Comparison of ENCODE assay signal across 8 mouse cellular contexts in the genomic region with DNA sequence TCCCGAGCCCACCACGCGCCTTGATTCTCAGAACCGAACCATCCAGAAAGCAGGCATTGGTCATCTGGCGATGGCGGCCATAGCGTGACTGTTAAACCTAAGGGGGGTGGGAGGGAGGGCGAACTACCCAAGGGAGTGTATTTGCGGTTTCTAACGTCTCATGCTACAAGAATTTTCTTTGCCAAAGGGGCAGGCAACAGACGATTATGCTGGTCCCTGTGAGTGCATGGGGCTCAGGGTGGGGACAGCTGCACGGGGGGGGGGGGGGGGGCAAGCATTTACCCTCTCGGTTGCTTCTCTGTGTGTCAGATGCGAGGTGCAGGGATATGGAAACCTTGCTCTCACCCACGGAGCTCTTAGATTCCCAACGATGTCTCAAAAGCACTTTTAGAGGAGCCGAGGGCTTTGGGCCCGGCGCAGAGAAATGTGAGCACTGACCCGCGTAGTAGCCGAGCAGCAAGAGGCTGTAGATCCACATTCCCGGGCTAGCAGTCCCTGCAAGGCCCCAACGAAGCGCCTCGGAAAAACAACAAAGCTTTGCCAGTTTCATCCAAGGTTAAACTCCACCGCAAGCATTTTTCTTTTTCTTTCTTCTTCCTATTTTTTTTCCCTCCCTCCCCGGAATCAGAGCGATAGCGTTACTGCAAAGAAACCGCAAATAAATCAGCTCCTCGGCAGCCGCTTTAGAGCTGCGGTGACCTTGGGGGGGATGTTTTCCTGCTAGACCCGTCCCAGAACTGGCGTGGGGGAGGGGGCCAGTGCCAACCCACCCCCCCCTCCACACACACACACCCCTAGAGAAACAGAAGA. TPM values are rescaled to one million over a fixed set of nuclear protein-coding genes. Genes with fewer than 3 reads are reported as not detected.
A peak's percentile ranks its signal among the peaks of the same experiment; 100 is the strongest.
DNase-seq lines count a peak whose midpoint lies in the region; ATAC-seq and TF ChIP-seq lines count a peak whose summit lies in the region.

No protein-coding gene starts in this region.

- no peaks in the 10 kb centered on the region for H3K27me3 ChIP-seq in embryonic facial prominence, embryonic 12.5 days
- no peaks in the 10 kb centered on the region for H3K27me3 ChIP-seq in heart, embryonic 15.5 days
- H3K27me3 ChIP-seq in small intestine, adult 2 months (ENCODE audit: control insufficient read depth, insufficient read depth, low read length): no peaks in the 10 kb centered on the region

- H3K4me3 ChIP-seq in embryonic facial prominence, embryonic 12.5 days: peak overlapping the region; percentile 97
- H3K4me3 ChIP-seq in heart, embryonic 15.5 days: peak overlapping the region; percentile 95
- H3K4me3 ChIP-seq in small intestine, adult 2 months (ENCODE audit: low read depth, low read length): peak overlapping the region; percentile 85

- H3K4me1 ChIP-seq in embryonic facial prominence, embryonic 12.5 days: peaks cover 34% of the 10 kb centered on the region
- H3K4me1 ChIP-seq in heart, embryonic 15.5 days (replicated peaks): peaks cover 27% of the 10 kb centered on the region
- peaks cover 12% of the 10 kb centered on the region for H3K4me1 ChIP-seq in small intestine, adult 2 months (ENCODE audit: control insufficient read depth, insufficient read depth, insufficient read length, low read length)

- ATAC-seq in embryonic facial prominence, embryonic 12.5 days (ENCODE audit: insufficient number of reproducible peaks, insufficient read depth, low FRiP score, low TSS enrichment): no peak
- no peak for ATAC-seq in heart, embryonic 15.5 days (replicated peaks; ENCODE audit: insufficient number of reproducible peaks, insufficient read depth, low FRiP score, low read depth)

- TF ChIP-seq POLR2A in small intestine, adult 2 months (IDR thresholded peaks at IDR 0.05; ENCODE audit: low read depth, low read length): no peak

- DNase-seq in 416B (ENCODE audit: low read depth): peak; percentile 92
- peak; percentile 86 for DNase-seq in adrenal gland, adult 2 months
- peak; percentile 75 for DNase-seq in kidney, postnatal 14 days
- DNase-seq in lung, postnatal 25 days (ENCODE audit: low spot score): peak; percentile 17
- no peak for DNase-seq in thymus, postnatal 0 days (ENCODE audit: low spot score)

- H3K36me3 ChIP-seq in embryonic facial prominence, embryonic 12.5 days: no peaks in the 10 kb centered on the region
- H3K36me3 ChIP-seq in heart, embryonic 15.5 days: no peaks in the 10 kb centered on the region
- no peaks in the 10 kb centered on the region for H3K36me3 ChIP-seq in small intestine, adult 2 months (ENCODE audit: control insufficient read depth, insufficient read depth, low read length)

- H3K9ac ChIP-seq in embryonic facial prominence, embryonic 12.5 days: peak overlapping the region; percentile 100
- peak overlapping the region; percentile 96 for H3K9ac ChIP-seq in heart, embryonic 15.5 days

- no peaks in the 10 kb centered on the region for H3K9me3 ChIP-seq in embryonic facial prominence, embryonic 12.5 days
- H3K9me3 ChIP-seq in heart, embryonic 15.5 days (replicated peaks): no peaks in the 10 kb centered on the region

- peak overlapping the region; percentile 87 for H3K4me2 ChIP-seq in embryonic facial prominence, embryonic 12.5 days (replicated peaks)
- H3K4me2 ChIP-seq in heart, embryonic 15.5 days: peak overlapping the region; percentile 89

- no peak for TF ChIP-seq CTCF in small intestine, adult 2 months (IDR thresholded peaks at IDR 0.05; ENCODE audit: extremely low read depth, insufficient read length, insufficient replicate concordance, low read depth, low read length)

- whole genome bisulfite sequencing in embryonic facial prominence, embryonic 12.5 days: under 1% methylated on average over 36 of the region's 36 CpGs
- WGBS in heart, embryonic 15.5 days: 1% methylated on average over 36 of the region's 36 CpGs
- WGBS in small intestine, adult 2 months: 2% methylated on average over 36 of the region's 36 CpGs

- H3K27ac ChIP-seq in embryonic facial prominence, embryonic 12.5 days: peak overlapping the region; percentile 100
- peak overlapping the region; percentile 99 for H3K27ac ChIP-seq in heart, embryonic 15.5 days
- H3K27ac ChIP-seq in small intestine, adult 2 months (ENCODE audit: insufficient read depth, low read depth, low read length): peak overlapping the region; percentile 99

RNA-seq across cellular contexts. Expression of a gene that starts 5.0 kb away (rescaled TPM):
- 10 to 100 TPM; 58.6 to 72.1 TPM for total RNA-seq in adrenal gland, adult 2 months (2021)
- 91.5 and 110 TPM in 2 replicates for polyA plus RNA-seq in adrenal gland, adult 2 months (2012; rRNA removed)
- 61.0 and 65.5 TPM in 2 replicates for polyA plus RNA-seq in embryonic facial prominence, embryonic 12.5 days (2016; fragmentation: Nextera tagmentation; extraction: Ambion mirVana)
- polyA plus RNA-seq in heart, embryonic 15.5 days (2015; fragmentation: Nextera tagmentation; extraction: Ambion mirVana): 17.1 and 24.2 TPM in 2 replicates
- 38.6 and 108 TPM in 2 replicates for polyA plus RNA-seq in small intestine, adult 2 months (2012; rRNA removed)
- polyA plus RNA-seq in thymus, postnatal 0 days (2015; fragmentation: Nextera tagmentation; extraction: Ambion mirVana): 6.9 and 9.6 TPM in 2 replicates
